Mouse (Mus musculus) ovary, adult 10 weeks (tissue): Measurements from ENCODE around the gene Rab39b. TPM values are rescaled to one million over a fixed set of nuclear protein-coding genes. Genes with fewer than 3 reads are reported as not detected.

Source experiments
- polyA plus RNA-seq: library from polyadenylated mRNA; stranded (reverse); fragments of 350-450 nt; fragmentation: Illumina TruSeq; extraction: RNeasy Lipid Tissue Mini Kit (QIAGEN cat#74804); gene quantifications from one replicate; pipeline ENCODE4 v1.2.3, GENCODE M21; 2014

Gene Rab39b
- polyA plus RNA-seq: 12.8 TPM

DNA sequence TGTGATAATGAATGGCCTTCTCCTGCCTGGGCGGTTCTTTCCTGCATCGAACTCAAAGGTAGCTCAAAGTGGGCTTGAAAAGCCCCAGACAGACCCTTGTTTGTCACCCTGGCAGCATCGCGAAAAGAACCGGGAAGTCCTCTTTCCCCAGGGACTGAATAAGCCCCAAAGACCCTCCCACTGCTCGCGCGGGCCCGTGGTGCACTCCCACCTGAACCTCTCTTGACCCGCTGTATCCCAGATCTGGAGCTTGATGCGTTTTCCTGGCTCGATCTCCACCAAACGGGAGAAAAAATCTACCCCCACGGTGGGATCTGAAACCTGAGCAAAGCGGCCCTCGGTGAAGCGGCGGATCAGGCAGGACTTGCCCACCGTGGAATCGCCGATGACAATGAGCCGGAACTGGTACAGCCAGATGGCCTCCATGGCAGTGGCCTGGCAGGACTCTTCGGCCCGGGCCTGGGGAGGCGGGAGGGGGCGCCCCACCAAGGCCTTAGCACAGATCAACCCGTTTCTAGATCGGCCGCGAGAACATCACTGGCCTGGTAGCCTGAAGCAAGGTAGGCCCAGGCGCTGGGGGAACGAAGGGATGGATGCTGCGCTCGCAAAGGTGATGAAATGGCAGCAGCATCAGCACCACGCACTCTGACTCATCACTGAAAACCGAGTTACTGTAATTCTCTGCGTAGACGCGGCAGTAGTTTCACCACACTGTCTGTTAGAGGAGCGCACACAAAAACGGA, at the start of gene Rab39b:
Gene Rab39b, minus strand, starts transcription at position 650 of the 743 bp plus-strand sequence.

Other genes with a start within 250 kb of the Rab39b start
- gene Fundc2, start 195.8 kb downstream of the Rab39b start, polyA plus RNA-seq: 228 TPM
- gene F8, start 195.6 kb downstream of the Rab39b start, polyA plus RNA-seq: 22.6 TPM
- gene Cmc4, start 161.6 kb downstream of the Rab39b start, polyA plus RNA-seq: 44.1 TPM
- gene Mtcp1, start 161.6 kb downstream of the Rab39b start, polyA plus RNA-seq: 18.4 TPM
- 102 TPM for gene Brcc3, start 161.6 kb downstream of the Rab39b start, polyA plus RNA-seq
- gene Vbp1, start 63.9 kb downstream of the Rab39b start, polyA plus RNA-seq: 351 TPM